Mouse (Mus musculus): ENCODE measurements around the gene Myh11. TPM values are rescaled to one million over a fixed set of nuclear protein-coding genes. Genes with fewer than 3 reads are reported as not detected.
A peak's percentile ranks its signal among the peaks of the same experiment; 100 is the strongest.

Gene Myh11
- polyA plus RNA-seq, 1 experiment from 2014 or later = 250 TPM

- Histone ChIP-seq H3K9ac (replicated peaks; ENCODE audit: low read depth, low read length) (no peak overlapping the region), H3K27me3 (ENCODE audit: control insufficient read depth, insufficient read depth, low read length) (no peaks in the 10 kb centered on the region), H3K4me2 (replicated peaks; ENCODE audit: low read depth, low read length) (no peak overlapping the region), H3K4me1 (ENCODE audit: control insufficient read depth, insufficient read depth, low read length) (no peaks in the 10 kb centered on the region), H3K36me3 (ENCODE audit: control insufficient read depth, insufficient read depth, low read length) (peaks cover 44% of the 10 kb centered on the region), H3K9me3 (ENCODE audit: control insufficient read depth, low read depth, low read length) (no peaks in the 10 kb centered on the region), H3K4me3 (ENCODE audit: low read depth, low read length) (no peak overlapping the region), H3K27ac (ENCODE audit: low read length) (no peak overlapping the region)
- WGBS = 84% methylated on average over 6 of the region's 6 CpGs
- ATAC-seq (ENCODE audit: insufficient number of reproducible peaks, insufficient read depth, low FRiP score, low read depth) = no peak; the same call in 1 of the 2 replicates
Observed at GRCm38 (mm10) chr16:14308245-14309073, 17.3 kb upstream of the Myh11 start.

- WGBS = 93% methylated on average over 1 of the region's 1 CpGs
- no peak for ATAC-seq (ENCODE audit: insufficient number of reproducible peaks, insufficient read depth, low FRiP score, low read depth)
- H3K27ac ChIP-seq (ENCODE audit: low read length) = no peak overlapping the region
- no peak overlapping the region for H3K4me2 ChIP-seq (replicated peaks; ENCODE audit: low read depth, low read length)
- no peak overlapping the region for H3K9ac ChIP-seq (replicated peaks; ENCODE audit: low read depth, low read length)
- no peak overlapping the region for H3K4me3 ChIP-seq (ENCODE audit: low read depth, low read length)
- peaks cover 38% of the 10 kb centered on the region for H3K36me3 ChIP-seq (ENCODE audit: control insufficient read depth, insufficient read depth, low read length)
- no peaks in the 10 kb centered on the region for H3K9me3 ChIP-seq (ENCODE audit: control insufficient read depth, low read depth, low read length)
- no peaks in the 10 kb centered on the region for H3K4me1 ChIP-seq (ENCODE audit: control insufficient read depth, insufficient read depth, low read length)
- H3K27me3 ChIP-seq (ENCODE audit: control insufficient read depth, insufficient read depth, low read length) = no peaks in the 10 kb centered on the region
Observed at GRCm38 (mm10) chr16:14307373-14307772, 16.2 kb upstream of the Myh11 start.

- 81% methylated on average over 1 of the region's 1 CpGs for WGBS
- H3K36me3 ChIP-seq (ENCODE audit: control insufficient read depth, insufficient read depth, low read length) = peaks cover 37% of the 10 kb centered on the region
Observed at GRCm38 (mm10) chr16:14306451-14306850, 15.3 kb upstream of the Myh11 start.

GRCm38 (mm10) chr16:14304791-14305190, 13.6 kb upstream of the Myh11 start:
- no peak overlapping the region for H3K27ac ChIP-seq (ENCODE audit: low read length)
- 83% methylated on average over 3 of the region's 3 CpGs for WGBS
- no peaks in the 10 kb centered on the region for H3K4me1 ChIP-seq (ENCODE audit: control insufficient read depth, insufficient read depth, low read length)
- H3K27me3 ChIP-seq (ENCODE audit: control insufficient read depth, insufficient read depth, low read length) = no peaks in the 10 kb centered on the region
- H3K9ac ChIP-seq (replicated peaks; ENCODE audit: low read depth, low read length) = no peak overlapping the region
- H3K4me2 ChIP-seq (replicated peaks; ENCODE audit: low read depth, low read length) = no peak overlapping the region
- H3K4me3 ChIP-seq (ENCODE audit: low read depth, low read length) = no peak overlapping the region
- H3K36me3 ChIP-seq (ENCODE audit: control insufficient read depth, insufficient read depth, low read length) = peaks cover 41% of the 10 kb centered on the region
- no peaks in the 10 kb centered on the region for H3K9me3 ChIP-seq (ENCODE audit: control insufficient read depth, low read depth, low read length)
- no peak for ATAC-seq (ENCODE audit: insufficient number of reproducible peaks, insufficient read depth, low FRiP score, low read depth)

More at GRCm38 (mm10) chr16:14306451-14306850, 15.3 kb upstream of the Myh11 start:
- Histone ChIP-seq H3K27me3 (ENCODE audit: control insufficient read depth, insufficient read depth, low read length) (no peaks in the 10 kb centered on the region), H3K4me2 (replicated peaks; ENCODE audit: low read depth, low read length) (no peak overlapping the region), H3K9me3 (ENCODE audit: control insufficient read depth, low read depth, low read length) (no peaks in the 10 kb centered on the region), H3K9ac (replicated peaks; ENCODE audit: low read depth, low read length) (no peak overlapping the region), H3K4me3 (ENCODE audit: low read depth, low read length) (no peak overlapping the region), H3K4me1 (ENCODE audit: control insufficient read depth, insufficient read depth, low read length) (no peaks in the 10 kb centered on the region), H3K27ac (ENCODE audit: low read length) (no peak overlapping the region)
- no peak for ATAC-seq (ENCODE audit: insufficient number of reproducible peaks, insufficient read depth, low FRiP score, low read depth)

GRCm38 (mm10) chr16:14303676-14304075, 12.5 kb upstream of the Myh11 start:
- H3K36me3 ChIP-seq (ENCODE audit: control insufficient read depth, insufficient read depth, low read length) = peaks cover 41% of the 10 kb centered on the region
- H3K4me2 ChIP-seq (replicated peaks; ENCODE audit: low read depth, low read length) = no peak overlapping the region
- H3K27me3 ChIP-seq (ENCODE audit: control insufficient read depth, insufficient read depth, low read length) = no peaks in the 10 kb centered on the region
- H3K9me3 ChIP-seq (ENCODE audit: control insufficient read depth, low read depth, low read length) = no peaks in the 10 kb centered on the region
- peak; percentile 91 for ATAC-seq (ENCODE audit: insufficient number of reproducible peaks, insufficient read depth, low FRiP score, low read depth)
- H3K9ac ChIP-seq (replicated peaks; ENCODE audit: low read depth, low read length) = no peak overlapping the region
- H3K27ac ChIP-seq (ENCODE audit: low read length) = no peak overlapping the region
- H3K4me3 ChIP-seq (ENCODE audit: low read depth, low read length) = no peak overlapping the region
- 70% methylated on average over 7 of the region's 7 CpGs for WGBS
- H3K4me1 ChIP-seq (ENCODE audit: control insufficient read depth, insufficient read depth, low read length) = no peaks in the 10 kb centered on the region

GRCm38 (mm10) chr16:14303148-14303547, 12.0 kb upstream of the Myh11 start:
- no peak overlapping the region for H3K27ac ChIP-seq (ENCODE audit: low read length)
- H3K36me3 ChIP-seq (ENCODE audit: control insufficient read depth, insufficient read depth, low read length) = peaks cover 40% of the 10 kb centered on the region
- no peak for ATAC-seq (ENCODE audit: insufficient number of reproducible peaks, insufficient read depth, low FRiP score, low read depth)
- H3K4me1 ChIP-seq (ENCODE audit: control insufficient read depth, insufficient read depth, low read length) = no peaks in the 10 kb centered on the region
- 85% methylated on average over 2 of the region's 2 CpGs for WGBS
- H3K27me3 ChIP-seq (ENCODE audit: control insufficient read depth, insufficient read depth, low read length) = no peaks in the 10 kb centered on the region
- H3K9ac ChIP-seq (replicated peaks; ENCODE audit: low read depth, low read length) = no peak overlapping the region
- H3K4me3 ChIP-seq (ENCODE audit: low read depth, low read length) = no peak overlapping the region
- no peaks in the 10 kb centered on the region for H3K9me3 ChIP-seq (ENCODE audit: control insufficient read depth, low read depth, low read length)
- H3K4me2 ChIP-seq (replicated peaks; ENCODE audit: low read depth, low read length) = no peak overlapping the region

GRCm38 (mm10) chr16:14298461-14298860, 7.3 kb upstream of the Myh11 start:
- no peak overlapping the region for H3K9ac ChIP-seq (replicated peaks; ENCODE audit: low read depth, low read length)
- H3K27ac ChIP-seq (ENCODE audit: low read length) = no peak overlapping the region
- no peak overlapping the region for H3K4me3 ChIP-seq (ENCODE audit: low read depth, low read length)
- 0 out of 2 replicates have a peak, but pooled peaks cover 3% of the 10 kb centered on the region for H3K4me1 ChIP-seq (ENCODE audit: control insufficient read depth, insufficient read depth, low read length)
- H3K36me3 ChIP-seq (ENCODE audit: control insufficient read depth, insufficient read depth, low read length) = peaks cover 25% of the 10 kb centered on the region
- ATAC-seq (ENCODE audit: insufficient number of reproducible peaks, insufficient read depth, low FRiP score, low read depth) = no peak
- WGBS = 85% methylated on average over 4 of the region's 4 CpGs
- H3K9me3 ChIP-seq (ENCODE audit: control insufficient read depth, low read depth, low read length) = no peaks in the 10 kb centered on the region
- no peak overlapping the region for H3K4me2 ChIP-seq (replicated peaks; ENCODE audit: low read depth, low read length)
- no peaks in the 10 kb centered on the region for H3K27me3 ChIP-seq (ENCODE audit: control insufficient read depth, insufficient read depth, low read length)

- Histone ChIP-seq H3K9ac (replicated peaks; ENCODE audit: low read depth, low read length) (no peak overlapping the region), H3K9me3 (ENCODE audit: control insufficient read depth, low read depth, low read length) (no peaks in the 10 kb centered on the region), H3K4me1 (ENCODE audit: control insufficient read depth, insufficient read depth, low read length) (peaks cover 3% of the 10 kb centered on the region; the same call in 1 of the 2 replicates), H3K36me3 (ENCODE audit: control insufficient read depth, insufficient read depth, low read length) (peaks cover 25% of the 10 kb centered on the region), H3K27me3 (ENCODE audit: control insufficient read depth, insufficient read depth, low read length) (no peaks in the 10 kb centered on the region), H3K27ac (ENCODE audit: low read length) (peak overlapping the region; percentile 52; the same call in 1 of the 2 replicates), H3K4me2 (replicated peaks; ENCODE audit: low read depth, low read length) (no peak overlapping the region), H3K4me3 (ENCODE audit: low read depth, low read length) (no peak overlapping the region)
- WGBS = 87% methylated on average over 4 of the region's 4 CpGs
- ATAC-seq (ENCODE audit: insufficient number of reproducible peaks, insufficient read depth, low FRiP score, low read depth) = no peak
Observed at GRCm38 (mm10) chr16:14297746-14298145, 6.6 kb upstream of the Myh11 start.
